Mouse (Mus musculus): ENCODE data around the gene Smg7. TPM values are rescaled to one million over a fixed set of nuclear protein-coding genes. Genes with fewer than 3 reads are reported as not detected.

The Smg7 gene
- total and polyA plus RNA-seq, 3 experiments: 43.5 to 82.2 (median 48.8) TPM

DNA sequence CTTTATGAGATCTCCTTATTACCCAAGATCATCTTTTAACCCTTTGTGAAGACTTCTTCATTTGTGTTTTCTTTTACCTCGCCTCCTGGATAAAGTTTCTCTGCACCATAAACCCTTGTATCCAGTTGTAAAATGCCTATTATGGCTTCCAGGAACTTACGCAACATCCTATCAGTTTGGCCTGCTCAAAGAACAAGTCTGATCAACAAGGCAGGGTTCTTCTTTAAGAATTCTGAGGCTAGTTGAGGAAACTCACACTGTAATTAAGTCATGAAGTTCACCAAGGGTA, 94.1 kb downstream of the Smg7 start:
- no peak for DNase-seq

DNA sequence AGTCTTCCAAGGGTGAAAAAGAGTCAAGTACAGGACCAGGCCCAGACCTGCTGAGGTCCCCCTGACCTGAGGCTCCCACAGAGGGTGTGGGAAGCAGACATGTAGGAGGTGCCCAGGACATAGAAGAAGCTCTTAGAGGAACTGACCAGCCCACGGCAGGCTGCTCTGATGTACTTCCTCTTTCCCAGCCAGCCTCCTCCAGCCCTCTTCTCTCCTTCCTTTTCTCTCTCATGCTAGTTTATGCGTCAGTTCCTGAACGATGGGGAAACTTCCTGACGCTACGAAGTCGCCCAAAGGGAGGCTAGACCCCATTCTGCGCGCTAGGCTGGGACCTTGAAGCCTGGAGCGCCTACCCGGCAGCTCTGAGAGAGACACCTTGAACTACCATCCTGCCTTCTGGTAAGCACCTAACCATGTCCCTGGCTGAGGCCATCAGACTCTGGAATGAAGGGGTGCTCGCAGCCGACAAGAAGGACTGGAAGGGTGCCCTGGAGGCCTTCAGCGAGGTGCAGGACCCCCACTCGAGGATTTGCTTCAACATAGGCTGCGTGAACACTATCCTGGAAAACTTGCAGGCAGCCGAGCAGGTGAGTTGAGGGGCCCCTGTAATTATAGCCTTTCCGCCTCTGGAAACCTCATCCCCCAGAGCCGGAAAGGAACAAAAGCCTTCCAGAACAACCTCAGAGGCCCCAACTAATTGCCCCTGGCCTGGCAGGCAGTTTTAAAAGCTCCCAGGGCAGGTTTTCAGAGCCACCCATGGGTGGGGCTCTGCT, 94.6 kb downstream of the Smg7 start:
- DNase-seq: no peak

DNA sequence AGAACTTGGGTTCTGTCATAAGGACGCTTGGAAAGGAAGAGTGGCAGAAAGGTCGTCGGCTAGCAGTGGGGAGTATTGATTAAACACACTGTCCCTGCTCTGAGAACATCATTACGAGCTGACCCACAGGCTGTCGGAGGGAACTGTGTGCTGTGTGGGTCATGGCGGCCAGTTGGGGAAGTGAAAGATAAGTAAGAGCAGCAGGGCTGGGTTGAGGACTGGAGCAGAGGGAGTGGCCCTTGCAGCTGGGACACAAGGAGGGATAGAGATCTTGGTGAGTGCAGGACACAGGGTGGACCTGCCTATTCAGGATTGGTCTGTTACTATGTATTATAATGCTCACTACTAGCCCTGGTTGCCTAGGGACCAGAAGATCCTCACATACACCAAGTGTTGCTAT, 97.5 kb downstream of the Smg7 start:
- no peak for DNase-seq

DNA sequence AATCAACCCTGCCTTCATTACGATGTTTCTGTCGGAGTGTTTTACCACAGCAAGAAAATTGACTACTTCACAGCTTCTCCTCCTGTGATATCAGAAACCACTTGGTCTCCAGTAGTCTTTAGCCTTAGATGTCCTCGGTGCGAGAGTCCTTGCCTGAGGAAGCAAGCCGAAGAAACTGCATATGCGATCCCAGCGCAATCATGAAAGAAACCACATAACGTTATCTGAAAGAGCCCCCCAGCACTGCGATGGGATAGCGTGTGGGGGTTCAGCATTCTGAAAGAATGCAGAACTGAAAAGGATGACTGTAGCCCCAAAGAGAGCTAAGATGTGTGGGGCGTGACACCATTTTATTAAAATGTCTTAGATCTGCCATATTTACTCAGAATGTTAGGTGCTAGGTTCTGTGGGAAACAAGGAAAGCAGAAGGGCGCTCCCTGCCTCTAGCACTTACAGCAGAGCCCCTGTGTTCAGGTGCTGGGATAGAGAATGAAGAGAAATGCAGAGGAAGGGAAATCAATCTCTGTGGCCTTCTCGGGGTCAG, 101.7 kb downstream of the Smg7 start:
- DNase-seq: no peak

DNA sequence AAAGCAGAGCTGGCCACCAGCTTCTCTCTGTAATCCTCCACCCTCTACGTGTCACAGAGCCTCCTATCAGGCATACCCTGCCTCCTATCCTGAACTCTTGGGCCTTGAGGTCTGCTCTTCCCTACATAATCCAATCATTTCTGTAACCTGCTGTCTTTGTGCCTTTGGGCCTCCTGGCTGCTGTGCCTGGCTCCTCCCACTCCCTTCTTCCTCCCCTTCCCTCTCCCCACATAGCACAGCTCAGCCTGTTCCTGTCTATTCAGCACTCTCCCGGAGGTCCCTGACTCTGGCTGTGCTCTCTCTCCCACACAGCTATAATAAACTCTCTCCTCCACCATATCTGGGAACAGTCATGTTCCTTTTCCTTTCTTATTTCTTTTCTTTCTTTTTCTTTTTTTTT, 102.5 kb downstream of the Smg7 start, which contains the start of gene Ncf2:
Gene Ncf2 (plus strand): TSS at position 298 of the 400 bp plus-strand sequence.
- DNase-seq: no peak

DNA sequence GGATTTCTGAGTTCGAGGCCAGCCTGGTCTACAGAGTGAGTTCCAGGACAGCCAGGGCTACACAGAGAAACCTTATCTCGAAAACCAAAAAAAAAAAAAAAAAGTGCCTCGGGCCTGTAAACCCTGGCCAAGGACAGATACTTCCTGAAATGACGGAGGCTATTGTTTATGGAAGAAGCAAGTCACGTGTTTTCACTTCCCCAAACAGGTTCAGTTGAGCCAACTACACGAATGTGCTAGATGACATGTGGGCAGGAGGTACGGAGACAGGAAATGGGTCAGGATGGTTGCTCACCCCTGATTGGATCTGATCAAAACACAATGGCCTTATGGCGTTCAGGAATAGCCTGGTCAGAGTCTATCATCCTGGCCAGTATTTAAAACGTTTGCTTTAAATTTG, 104.3 kb downstream of the Smg7 start:
- no peak for DNase-seq

DNA sequence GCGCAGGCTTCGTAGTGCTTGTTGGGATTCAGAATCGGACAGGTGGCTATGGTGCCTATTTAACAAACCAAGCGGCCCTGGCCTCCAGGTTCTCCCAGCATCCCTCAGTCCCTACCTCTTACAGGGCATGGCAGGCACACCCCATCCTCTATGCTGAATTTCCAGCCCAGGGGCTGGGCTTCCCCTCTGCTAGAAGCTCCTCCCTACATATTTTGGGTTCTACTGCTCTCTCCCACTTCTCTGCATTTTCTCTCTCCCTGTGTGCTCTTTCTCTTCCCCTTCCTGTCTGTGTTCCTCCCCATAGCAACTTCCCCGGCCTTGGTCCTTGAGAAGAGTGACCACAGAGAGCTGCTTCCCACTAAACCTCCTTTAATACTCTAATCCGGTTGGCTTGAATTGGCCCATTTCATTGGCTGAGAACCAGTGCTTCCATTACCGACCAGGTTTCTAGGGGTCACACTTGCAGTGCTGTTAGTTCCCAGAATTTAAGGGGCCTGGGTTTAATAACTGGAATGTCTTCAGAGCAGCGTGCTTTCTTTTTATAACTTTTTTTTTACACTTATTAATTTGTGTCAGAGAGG, 105.7 kb downstream of the Smg7 start:
- DNase-seq: no peak

DNA sequence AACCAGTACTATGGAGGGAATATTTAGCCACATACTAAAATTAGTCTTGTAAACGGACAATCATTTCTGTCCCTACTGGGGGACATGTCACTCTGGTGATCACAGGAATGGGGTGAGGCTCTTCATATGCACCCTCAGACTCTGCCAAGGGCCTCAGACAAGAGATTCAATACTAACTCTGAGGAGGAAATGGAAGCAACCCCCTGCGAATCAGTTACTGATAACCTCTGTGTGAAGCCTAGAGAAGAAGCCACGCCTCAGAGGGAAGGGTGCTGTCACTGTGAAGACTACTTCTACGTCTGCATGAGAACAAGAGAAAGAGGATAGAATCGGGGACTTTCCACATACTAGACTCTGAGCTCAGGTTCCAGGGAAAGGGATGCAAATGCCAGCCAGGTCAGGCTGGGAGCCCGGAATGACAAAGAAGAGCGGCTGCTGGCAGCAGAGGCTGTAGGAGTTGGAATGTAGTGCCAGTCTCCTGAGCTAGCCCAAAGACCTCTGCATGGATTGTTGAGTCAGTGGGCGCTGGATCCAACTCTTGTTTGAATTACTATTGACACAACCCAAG, 106.7 kb downstream of the Smg7 start:
- DNase-seq: no peak

DNA sequence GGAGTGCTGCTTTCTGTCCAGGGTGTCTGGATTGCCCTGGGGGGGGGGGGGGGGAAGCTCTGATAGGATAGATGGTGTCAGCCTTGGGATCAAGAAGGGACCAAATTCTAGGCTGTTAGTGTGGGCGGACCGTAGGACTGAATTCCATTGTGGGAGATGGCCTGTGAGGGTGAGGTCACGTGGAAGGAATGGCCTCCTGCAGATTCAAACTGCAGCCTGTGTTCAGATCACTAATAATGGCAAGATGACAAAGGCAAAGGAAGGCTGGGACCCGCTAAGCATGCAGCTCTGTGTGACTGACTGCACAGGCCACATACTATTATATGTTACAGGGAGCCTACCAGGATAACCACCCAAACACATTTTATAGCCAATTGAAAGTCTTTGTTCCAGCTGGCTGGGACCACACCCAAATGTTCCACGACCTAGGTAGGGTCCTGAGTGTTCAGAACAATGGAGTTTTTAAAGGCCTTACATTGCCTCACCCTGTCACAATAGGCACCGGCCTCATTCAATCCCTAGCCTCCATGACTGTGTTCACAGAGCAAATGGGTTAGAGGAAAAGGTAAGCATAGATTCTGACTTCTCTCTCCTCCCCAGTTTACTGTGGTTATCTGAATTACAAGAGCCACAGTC, 108.8 kb downstream of the Smg7 start:
- DNase-seq: no peak

DNA sequence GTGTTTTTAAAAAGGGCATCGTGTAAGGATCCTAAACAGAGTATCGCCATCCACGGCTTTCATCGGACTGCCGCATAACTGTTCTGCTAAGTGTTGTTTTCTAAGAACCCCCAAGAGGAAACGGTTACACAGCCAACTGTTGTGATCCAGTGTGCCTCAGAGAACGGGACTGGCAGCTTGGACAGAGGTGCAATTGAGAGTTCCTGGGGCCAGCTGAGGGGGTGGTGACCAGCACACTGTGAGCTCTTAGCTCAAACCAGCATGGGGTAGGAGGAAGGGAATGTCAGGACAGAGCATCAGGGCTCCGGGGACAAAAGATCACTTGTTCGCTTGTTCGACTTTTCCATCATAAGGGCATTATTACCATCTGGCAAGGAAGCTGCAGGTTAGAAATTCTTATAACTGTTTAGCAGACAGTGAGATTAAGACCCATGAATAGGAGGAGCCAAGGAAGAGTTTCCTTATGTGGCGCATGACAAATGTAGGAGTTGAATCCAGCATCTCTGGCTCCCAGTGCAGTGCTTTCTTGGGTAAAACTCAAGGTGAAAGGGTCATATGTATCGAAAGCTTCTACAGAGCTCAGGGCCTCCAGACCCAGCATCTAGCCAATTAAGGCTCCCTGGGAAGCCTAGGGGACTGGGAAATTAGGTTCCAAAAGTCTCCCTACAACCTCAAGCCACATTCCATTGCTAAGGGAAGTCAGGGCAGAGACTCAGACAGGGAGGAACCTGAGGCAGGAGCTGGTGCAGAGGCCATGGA, 109.5 kb downstream of the Smg7 start:
- no peak for DNase-seq

DNA sequence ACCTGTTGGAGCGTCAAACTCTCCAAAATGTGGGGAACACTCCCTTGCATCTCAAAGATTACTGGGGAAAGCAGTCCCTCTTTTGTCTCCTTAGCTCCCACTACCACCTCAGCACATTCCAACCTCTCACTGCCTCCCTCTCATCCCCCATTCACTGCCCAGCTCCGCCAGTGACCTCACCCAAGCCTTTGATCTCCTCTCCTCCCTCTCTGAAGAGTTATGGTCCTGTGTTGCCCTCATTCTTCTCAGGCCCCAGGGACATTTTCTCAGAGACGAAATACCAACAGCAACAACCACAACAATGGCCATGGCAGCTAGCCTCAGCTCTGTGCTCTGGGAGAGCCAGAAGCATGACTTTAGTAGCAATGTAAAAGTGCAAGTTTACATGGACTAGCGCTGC, 111.2 kb downstream of the Smg7 start:
- DNase-seq: peak; percentile 60

DNA sequence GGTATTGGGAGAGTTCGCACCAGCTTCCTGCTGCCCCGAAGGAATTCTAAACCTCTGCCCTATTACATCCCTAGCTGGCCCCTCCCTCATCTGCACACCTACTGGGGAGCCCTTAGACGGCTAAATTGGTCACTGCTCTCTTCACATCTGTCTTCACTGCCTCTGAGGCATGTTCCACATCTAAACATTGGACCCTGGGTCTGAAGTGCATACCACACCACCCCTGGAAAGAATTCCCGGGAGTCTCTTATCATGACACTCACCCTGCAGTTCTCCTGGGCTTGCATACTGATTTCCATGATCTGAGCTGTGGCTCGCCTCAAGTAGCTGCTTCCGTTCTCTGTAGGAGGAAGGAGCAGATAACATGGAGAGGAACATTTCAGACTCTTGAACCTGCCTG, 111.6 kb downstream of the Smg7 start:
- DNase-seq: no peak

DNA sequence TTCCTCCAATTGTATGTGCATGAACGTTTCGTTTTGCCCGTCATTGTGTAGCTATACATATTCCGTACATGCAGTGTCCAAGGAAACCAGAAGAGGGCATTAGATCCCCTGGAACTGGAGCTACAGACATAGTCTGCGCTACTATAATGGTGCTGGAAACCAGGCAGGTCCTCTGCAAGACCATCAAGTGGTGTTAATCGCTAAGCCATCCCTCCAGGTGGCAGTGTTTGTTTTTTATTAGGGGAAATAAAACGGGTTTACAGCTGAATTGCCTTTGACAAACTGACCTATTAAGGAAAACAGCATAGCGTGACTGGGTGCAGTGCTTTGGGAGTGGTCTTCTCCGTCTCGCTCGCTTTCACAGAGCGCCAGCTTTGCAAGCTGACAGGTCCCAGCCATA, 112.2 kb downstream of the Smg7 start:
- DNase-seq: peak; percentile 48

DNA sequence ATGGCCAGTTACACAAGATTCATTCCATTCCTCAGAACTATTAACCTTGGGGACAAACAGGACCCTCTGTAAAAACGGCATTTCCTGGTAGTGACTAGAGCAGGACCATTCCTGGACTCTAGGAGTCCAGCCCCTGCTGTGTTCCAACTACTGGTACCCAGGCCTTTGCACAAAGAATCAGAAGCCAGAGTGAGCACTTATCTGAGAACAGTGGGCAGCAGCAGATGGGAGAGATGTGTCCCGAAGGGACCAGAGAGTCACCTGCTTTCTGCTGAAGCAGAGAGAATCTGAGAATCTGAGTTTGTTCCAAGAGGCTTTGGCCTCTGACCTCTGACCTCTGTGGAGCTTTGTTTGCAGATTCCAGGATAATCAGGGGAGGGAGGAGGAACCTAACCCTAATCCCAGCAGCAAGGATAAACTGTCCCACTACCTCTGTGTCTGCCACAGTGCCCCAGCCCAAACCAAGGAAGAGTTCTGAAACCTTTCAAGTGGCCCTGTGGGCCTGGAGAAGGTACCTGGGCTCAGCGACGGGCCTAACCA, 114.3 kb downstream of the Smg7 start:
- no peak for DNase-seq

Other genes starting within 250 kb of the Smg7 start
- not detected for gene Apobec4, start 152.1 kb downstream of the Smg7 start, total RNA-seq (2021)
- gene Apobec4, start 152.1 kb downstream of the Smg7 start, polyA plus RNA-seq (2012; rRNA removed): not detected in 2 replicates
- gene Rgl1, start 136.3 kb downstream of the Smg7 start, total RNA-seq (2021): 10 to 100 TPM; 17.9 to 38.3 TPM
- 4.3 and 4.4 TPM in 2 replicates for gene Rgl1, start 136.3 kb downstream of the Smg7 start, polyA plus RNA-seq (2012; rRNA removed)
- 100 to 1,000 TPM in 1 of 2 experiments, 10 to 100 TPM in 1; 89.9 to 103 TPM for gene Arpc5, start 136.1 kb downstream of the Smg7 start, total RNA-seq (2021)
- 11.6 and 12.3 TPM in 2 replicates for gene Arpc5, start 136.1 kb downstream of the Smg7 start, polyA plus RNA-seq (2012; rRNA removed)
- gene Ncf2, start 102.5 kb downstream of the Smg7 start, total RNA-seq (2021): 1 to 10 TPM; 4.8 to 4.9 TPM
- 1.6 and 1.7 TPM in 2 replicates for gene Ncf2, start 102.5 kb downstream of the Smg7 start, polyA plus RNA-seq (2012; rRNA removed)
- 1 to 10 TPM in 1 of 2 experiments, under 1 TPM in 1; 0.78 to 1.1 TPM for gene Nmnat2, start 52.3 kb upstream of the Smg7 start, total RNA-seq (2021)
- gene Nmnat2, start 52.3 kb upstream of the Smg7 start, polyA plus RNA-seq (2012; rRNA removed): 0.84 and 1.0 TPM in 2 replicates

All from adrenal gland, adult 2 months (tissue).